Comparison of ENCODE assay signal across 8 mouse cellular contexts in genomic region chr12:104617111-104617725, GRCm38 (mm10).
DNase-seq lines count a peak whose midpoint lies in the region; ATAC-seq and TF ChIP-seq lines count a peak whose summit lies in the region.

No protein-coding gene starts in this region.

- 13% methylated on average over 17 of the region's 17 CpGs for WGBS in heart, embryonic 13.5 days
- WGBS in embryonic facial prominence, embryonic 14.5 days, result 11% methylated on average over 17 of the region's 17 CpGs
- WGBS in hindbrain, embryonic 14.5 days, result 7% methylated on average over 17 of the region's 17 CpGs
- 11% methylated on average over 17 of the region's 17 CpGs for WGBS in midbrain, embryonic 12.5 days

- no peak overlapping the region for H3K27ac ChIP-seq in heart, embryonic 13.5 days (replicated peaks)
- H3K27ac ChIP-seq in embryonic facial prominence, embryonic 14.5 days (replicated peaks; ENCODE audit: low read depth, low read length), result no peak overlapping the region; the same call in 1 of the 2 replicates
- H3K27ac ChIP-seq in hindbrain, embryonic 14.5 days, result peak overlapping the region; percentile 93
- H3K27ac ChIP-seq in left cerebral cortex, adult 2 months, result peak overlapping the region; percentile 69
- peak overlapping the region; percentile 79 for H3K27ac ChIP-seq in midbrain, embryonic 12.5 days (replicated peaks)

- peaks cover 4% of the 10 kb centered on the region for H3K9me3 ChIP-seq in heart, embryonic 13.5 days
- H3K9me3 ChIP-seq in embryonic facial prominence, embryonic 14.5 days (ENCODE audit: control insufficient read depth, low read length), result 0 out of 2 replicates have a peak, but pooled peaks cover 1% of the 10 kb centered on the region
- H3K9me3 ChIP-seq in hindbrain, embryonic 14.5 days (ENCODE audit: control insufficient read depth, low read length), result no peaks in the 10 kb centered on the region
- no peaks in the 10 kb centered on the region for H3K9me3 ChIP-seq in midbrain, embryonic 12.5 days

- ATAC-seq in heart, embryonic 13.5 days (ENCODE audit: extremely low read depth, insufficient number of reproducible peaks, low FRiP score, low TSS enrichment), result no peak
- ATAC-seq in embryonic facial prominence, embryonic 14.5 days (ENCODE audit: low read depth), result peak; percentile 87
- peak; percentile 92 for ATAC-seq in hindbrain, embryonic 14.5 days (ENCODE audit: low FRiP score)
- peak; percentile 94 for ATAC-seq in midbrain, embryonic 12.5 days (ENCODE audit: low FRiP score, low read depth)

- H3K36me3 ChIP-seq in heart, embryonic 13.5 days, result no peaks in the 10 kb centered on the region
- H3K36me3 ChIP-seq in embryonic facial prominence, embryonic 14.5 days (ENCODE audit: control insufficient read depth, insufficient read depth, low read length), result no peaks in the 10 kb centered on the region
- no peaks in the 10 kb centered on the region for H3K36me3 ChIP-seq in hindbrain, embryonic 14.5 days (replicated peaks; ENCODE audit: control insufficient read depth, insufficient read depth)
- H3K36me3 ChIP-seq in midbrain, embryonic 12.5 days, result no peaks in the 10 kb centered on the region

- no peak for DNase-seq in heart, postnatal 25 days (ENCODE audit: low spot score)
- peak; percentile 89 for DNase-seq in embryonic facial prominence, embryonic 14.5 days (ENCODE audit: low spot score)
- peak; percentile 90 for DNase-seq in hindbrain, embryonic 14.5 days (ENCODE audit: low spot score)
- peak; percentile 58 to 68 for DNase-seq in left cerebral cortex, adult 2 months (ENCODE audit: extremely low spot score in 1 of 2, low spot score in 2 of 2)
- DNase-seq in telencephalon, adult 2 months (ENCODE audit: low read depth, low spot score), result peak; percentile 78
- DNase-seq in gastrocnemius, postnatal 25 days, result no peak

- intact Hi-C loops in heart, postnatal 25 days (cut with DNase I), result no loop called here
- intact Hi-C loops in left cerebral cortex, adult 2 months (cut with DNase I), result no loop called here

- peaks cover 8% of the 10 kb centered on the region; the same call in 1 of the 2 replicates for H3K4me1 ChIP-seq in heart, embryonic 13.5 days
- 0 out of 2 replicates have a peak, but pooled peaks cover 2% of the 10 kb centered on the region for H3K4me1 ChIP-seq in embryonic facial prominence, embryonic 14.5 days (ENCODE audit: control insufficient read depth, insufficient read depth, low read length)
- no peaks in the 10 kb centered on the region; the same call in 1 of the 2 replicates for H3K4me1 ChIP-seq in hindbrain, embryonic 14.5 days (replicated peaks; ENCODE audit: control insufficient read depth, insufficient read depth, low read length)
- H3K4me1 ChIP-seq in midbrain, embryonic 12.5 days, result no peaks in the 10 kb centered on the region

- peak overlapping the region; percentile 27 for H3K4me3 ChIP-seq in heart, embryonic 13.5 days
- peak overlapping the region; percentile 15; the same call in 1 of the 2 replicates for H3K4me3 ChIP-seq in embryonic facial prominence, embryonic 14.5 days (ENCODE audit: low read depth, low read length)
- H3K4me3 ChIP-seq in hindbrain, embryonic 14.5 days (replicated peaks; ENCODE audit: low read length), result peak overlapping the region; percentile 17; the same call in 1 of the 2 replicates
- peak overlapping the region; percentile 39 for H3K4me3 ChIP-seq in left cerebral cortex, adult 2 months
- peak overlapping the region; percentile 24 for H3K4me3 ChIP-seq in midbrain, embryonic 12.5 days

- H3K4me2 ChIP-seq in heart, embryonic 13.5 days, result peak overlapping the region; percentile 62
- H3K4me2 ChIP-seq in embryonic facial prominence, embryonic 14.5 days (ENCODE audit: low read depth, low read length), result peak overlapping the region; percentile 51
- peak overlapping the region; percentile 50 for H3K4me2 ChIP-seq in hindbrain, embryonic 14.5 days (replicated peaks)
- peak overlapping the region; percentile 47 for H3K4me2 ChIP-seq in midbrain, embryonic 12.5 days (replicated peaks)

- no peak overlapping the region for H3K9ac ChIP-seq in heart, embryonic 13.5 days
- no peak overlapping the region for H3K9ac ChIP-seq in embryonic facial prominence, embryonic 14.5 days (ENCODE audit: low read depth, low read length)
- H3K9ac ChIP-seq in hindbrain, embryonic 14.5 days, result peak overlapping the region; percentile 50
- peak overlapping the region; percentile 20; the same call in 1 of the 2 replicates for H3K9ac ChIP-seq in midbrain, embryonic 12.5 days (replicated peaks)

- peaks cover 11% of the 10 kb centered on the region; the same call in 1 of the 2 replicates for H3K27me3 ChIP-seq in heart, embryonic 13.5 days (replicated peaks)
- no peaks in the 10 kb centered on the region for H3K27me3 ChIP-seq in embryonic facial prominence, embryonic 14.5 days (replicated peaks; ENCODE audit: control insufficient read depth, insufficient read depth, low read length)
- H3K27me3 ChIP-seq in hindbrain, embryonic 14.5 days (ENCODE audit: control insufficient read depth, insufficient read depth, low read length), result no peaks in the 10 kb centered on the region
- no peaks in the 10 kb centered on the region; the same call in 1 of the 2 replicates for H3K27me3 ChIP-seq in midbrain, embryonic 12.5 days

- no peak for TF ChIP-seq CTCF in left cerebral cortex, adult 2 months (IDR thresholded peaks at IDR 0.05)

Comparison
In these comparisons a context has a peak if more than half of its experiments do, and no peak if none do; other contexts are left out.
1. H3K27ac ChIP-seq: peak in hindbrain, embryonic 14.5 days (single experiment), left cerebral cortex, adult 2 months (single experiment) and midbrain, embryonic 12.5 days (single experiment); none in heart, embryonic 13.5 days (single experiment) and embryonic facial prominence, embryonic 14.5 days (single experiment).
2. H3K9ac ChIP-seq: peak in hindbrain, embryonic 14.5 days (single experiment) and midbrain, embryonic 12.5 days (single experiment); none in heart, embryonic 13.5 days (single experiment) and embryonic facial prominence, embryonic 14.5 days (single experiment).
3. DNase-seq: peak in embryonic facial prominence, embryonic 14.5 days (single experiment), hindbrain, embryonic 14.5 days (single experiment), left cerebral cortex, adult 2 months (2 of 2) and telencephalon, adult 2 months (single experiment); none in heart, postnatal 25 days (single experiment) and gastrocnemius, postnatal 25 days (single experiment).
4. Peak in every context shown above with its lines, with median percentiles within 50 percentile points of each other: H3K4me2 ChIP-seq and H3K4me3 ChIP-seq.